Comparison of ENCODE assay signal across 8 mouse cellular contexts in genomic region chr3:123507663-123508055, GRCm38 (mm10).
DNase-seq lines count a peak whose midpoint lies in the region; ATAC-seq lines count a peak whose summit lies in the region.

No protein-coding gene starts in this region.

- no peak for ATAC-seq in kidney, embryonic 14.5 days (ENCODE audit: low FRiP score, low TSS enrichment)
- no peak for ATAC-seq in hindbrain, embryonic 12.5 days (ENCODE audit: low FRiP score)
- no peak for ATAC-seq in midbrain, embryonic 13.5 days

- no peak for DNase-seq in kidney, postnatal 25 days
- peak; percentile 18 for DNase-seq in adipocyte (ENCODE audit: low spot score)
- DNase-seq in layer of hippocampus, postnatal 14 days (ENCODE audit: low spot score in 2 of 2) = no peak
- no peak for DNase-seq in yolk sac, embryonic 10.5 days (ENCODE audit: low spot score)
- no peak for DNase-seq in adrenal gland, adult 2 months

- 1% methylated on average over 10 of the region's 10 CpGs for WGBS in kidney, embryonic 14.5 days
- under 1% methylated on average over 10 of the region's 10 CpGs for WGBS in hindbrain, embryonic 12.5 days
- under 1% methylated on average over 10 of the region's 10 CpGs for WGBS in midbrain, embryonic 13.5 days

- no peaks in the 10 kb centered on the region for H3K9me3 ChIP-seq in kidney, embryonic 14.5 days (ENCODE audit: control insufficient read depth, low read length)
- no peaks in the 10 kb centered on the region for H3K9me3 ChIP-seq in hindbrain, embryonic 12.5 days (replicated peaks)
- no peaks in the 10 kb centered on the region for H3K9me3 ChIP-seq in midbrain, embryonic 13.5 days

- H3K27ac ChIP-seq in kidney, embryonic 14.5 days (ENCODE audit: low read depth, low read length) = peak overlapping the region; percentile 84
- H3K27ac ChIP-seq in hindbrain, embryonic 12.5 days = peak overlapping the region; percentile 84
- peak overlapping the region; percentile 97 for H3K27ac ChIP-seq in midbrain, embryonic 13.5 days

- peak overlapping the region; percentile 89 for H3K4me3 ChIP-seq in kidney, embryonic 14.5 days (ENCODE audit: low read length)
- H3K4me3 ChIP-seq in hindbrain, embryonic 12.5 days = peak overlapping the region; percentile 71
- peak overlapping the region; percentile 58 for H3K4me3 ChIP-seq in midbrain, embryonic 13.5 days (replicated peaks)

- peak overlapping the region; percentile 94 for H3K9ac ChIP-seq in kidney, embryonic 14.5 days (ENCODE audit: low read depth, low read length)
- peak overlapping the region; percentile 83 for H3K9ac ChIP-seq in hindbrain, embryonic 12.5 days
- peak overlapping the region; percentile 84 for H3K9ac ChIP-seq in midbrain, embryonic 13.5 days (replicated peaks)

- H3K4me2 ChIP-seq in kidney, embryonic 14.5 days (replicated peaks; ENCODE audit: low read depth, low read length) = peak overlapping the region; percentile 72
- H3K4me2 ChIP-seq in hindbrain, embryonic 12.5 days (replicated peaks) = peak overlapping the region; percentile 72
- H3K4me2 ChIP-seq in midbrain, embryonic 13.5 days (replicated peaks) = peak overlapping the region; percentile 83

- peaks cover 13% of the 10 kb centered on the region; the same call in 1 of the 2 replicates for H3K36me3 ChIP-seq in kidney, embryonic 14.5 days (ENCODE audit: control insufficient read depth, insufficient read depth, low read length)
- peaks cover 4% of the 10 kb centered on the region; the same call in 1 of the 2 replicates for H3K36me3 ChIP-seq in hindbrain, embryonic 12.5 days
- H3K36me3 ChIP-seq in midbrain, embryonic 13.5 days = peaks cover 4% of the 10 kb centered on the region

- H3K27me3 ChIP-seq in kidney, embryonic 14.5 days (ENCODE audit: control insufficient read depth, insufficient read depth, low read length) = no peaks in the 10 kb centered on the region
- no peaks in the 10 kb centered on the region for H3K27me3 ChIP-seq in hindbrain, embryonic 12.5 days
- H3K27me3 ChIP-seq in midbrain, embryonic 13.5 days = no peaks in the 10 kb centered on the region

- H3K4me1 ChIP-seq in kidney, embryonic 14.5 days (ENCODE audit: control insufficient read depth, insufficient read depth, low read length) = no peaks in the 10 kb centered on the region; the same call in 1 of the 2 replicates
- peaks cover 17% of the 10 kb centered on the region for H3K4me1 ChIP-seq in hindbrain, embryonic 12.5 days
- H3K4me1 ChIP-seq in midbrain, embryonic 13.5 days (replicated peaks) = peaks cover 33% of the 10 kb centered on the region
